Mouse (Mus musculus): Measurements from ENCODE around the gene Add2.
"Not testable (repeated sequence)": the region's sequence is repeated elsewhere in the genome, so short reads cannot be mapped to it uniquely, and the experiment has no call there.

Add2 gene

DNA sequence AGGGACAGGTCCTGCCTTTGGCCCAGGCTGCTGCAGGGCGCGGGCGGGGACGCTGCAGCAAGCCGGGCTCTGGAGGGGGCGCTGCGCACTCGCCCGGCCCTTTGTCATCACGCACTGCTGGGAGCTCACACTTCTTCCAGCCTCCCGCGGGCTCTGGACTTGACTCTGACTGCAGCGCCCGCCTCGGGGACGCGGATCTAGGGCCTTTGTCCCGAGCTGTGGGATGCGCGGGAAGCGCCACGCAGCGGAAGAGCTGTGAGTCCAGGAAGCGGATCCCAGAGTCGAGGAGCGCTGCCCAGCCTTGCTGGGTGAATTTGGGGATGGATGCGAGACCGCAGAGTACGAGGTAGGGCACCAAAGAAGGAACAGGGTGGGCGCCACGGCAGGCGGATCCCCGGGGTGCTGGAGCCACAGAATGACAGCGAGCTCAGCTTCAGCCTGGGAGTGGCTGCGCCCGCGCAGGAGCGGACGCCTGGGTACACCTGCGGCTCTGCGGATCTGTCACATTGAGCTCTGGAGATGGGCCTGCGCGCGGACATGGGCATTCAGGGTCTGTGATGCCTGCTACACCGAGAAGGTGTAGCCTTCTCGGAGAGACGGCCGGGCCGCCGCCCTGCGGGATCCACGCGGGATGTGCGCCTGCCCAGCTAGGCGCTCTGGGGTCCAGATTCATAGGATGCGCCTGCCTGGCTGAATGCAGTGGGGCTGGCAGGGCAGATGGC lies at the start of gene Add2:
Gene Add2 (plus strand): TSS at position 81 of the 722 bp plus-strand sequence.
- in situ Hi-C loops (cut with MboI, MseI) = loop anchor here (5.0 kb wide), 1 partner anchor 54 kb away; no protein-coding TSS in a partner anchor

DNA sequence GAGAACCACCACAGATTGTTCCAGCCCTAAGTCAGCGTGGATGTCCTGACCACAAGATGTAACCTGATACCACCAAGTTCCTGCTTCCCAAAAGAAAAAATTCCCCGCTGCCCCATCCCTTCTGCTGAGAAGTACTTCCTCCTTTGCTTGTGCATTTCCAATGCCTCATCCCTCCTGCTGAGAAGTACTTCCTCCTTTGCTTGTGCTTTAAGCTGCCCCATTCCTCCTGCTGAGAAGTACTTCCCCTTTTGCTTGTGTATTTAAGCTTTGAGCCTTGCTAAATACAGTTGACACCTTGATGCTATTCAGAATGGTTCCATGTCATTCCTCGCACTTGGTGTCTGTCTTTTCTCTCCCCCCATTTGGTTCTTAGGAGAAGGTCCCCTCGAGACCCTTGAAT lies 49.7 kb upstream of the Add2 start:
- in situ Hi-C loops (cut with MboI, MseI) = not testable (repeated sequence)

DNA sequence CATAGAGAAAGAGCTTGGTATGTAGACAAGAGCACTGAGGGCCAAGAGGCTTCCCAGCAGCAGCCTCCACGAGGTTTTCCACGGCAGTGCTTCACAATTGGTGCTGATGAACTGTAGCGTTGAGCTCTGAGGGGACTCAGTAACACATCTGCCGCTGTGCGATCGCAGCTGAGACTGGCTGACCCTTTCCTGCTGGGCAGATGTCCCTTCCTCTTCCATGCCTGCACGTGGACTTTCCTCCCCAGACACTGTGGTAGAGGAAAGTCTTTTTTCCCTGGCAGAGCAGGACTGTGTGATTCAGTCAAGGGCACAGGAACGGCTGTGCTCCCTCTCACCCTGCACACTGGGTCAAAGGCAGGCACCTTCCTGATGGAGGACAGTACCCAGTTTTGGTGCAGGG lies 44.1 kb upstream of the Add2 start:
- in situ Hi-C loops (cut with MboI, MseI) = no loop called here

DNA sequence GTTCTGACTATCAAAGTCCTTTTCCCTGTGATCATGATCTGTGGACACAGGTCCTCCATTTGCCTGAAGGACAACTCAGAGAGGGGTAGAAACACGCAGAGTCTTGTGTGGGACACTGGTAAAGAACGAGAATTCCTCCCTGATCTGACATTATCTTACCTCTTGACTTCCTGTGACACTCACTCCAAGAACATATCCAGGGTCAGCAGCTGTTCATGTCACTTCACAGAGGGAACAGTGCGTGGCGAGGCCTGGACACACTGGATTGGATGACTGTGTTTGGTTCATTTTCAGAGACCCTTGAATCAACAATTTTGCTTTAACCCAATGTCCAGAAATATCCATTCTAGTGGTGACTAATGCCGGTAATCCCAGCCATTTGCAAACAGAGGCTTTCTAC lies 38.9 kb upstream of the Add2 start:
- in situ Hi-C loops (cut with MboI, MseI) = not testable (repeated sequence)

DNA sequence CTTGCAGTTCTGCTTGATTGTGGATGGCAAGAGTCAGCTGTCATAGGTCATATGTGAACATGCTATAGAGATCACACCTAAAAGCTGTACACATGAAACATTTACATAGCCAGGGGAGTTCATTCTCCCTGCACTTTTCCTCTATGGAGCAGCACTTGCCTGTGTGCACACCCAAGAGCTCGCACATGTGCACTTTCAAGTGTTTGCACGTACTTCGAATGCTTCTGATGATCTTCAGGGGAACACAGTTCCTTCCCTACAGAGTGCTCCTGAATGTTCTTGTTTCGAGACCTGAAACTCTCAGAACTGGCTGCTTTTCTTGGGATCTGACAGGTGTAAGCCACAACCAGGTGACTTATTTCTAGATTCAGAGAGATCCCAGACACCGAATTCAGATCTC lies 37.7 kb upstream of the Add2 start:
- in situ Hi-C loops (cut with MboI, MseI) = not testable (repeated sequence)

DNA sequence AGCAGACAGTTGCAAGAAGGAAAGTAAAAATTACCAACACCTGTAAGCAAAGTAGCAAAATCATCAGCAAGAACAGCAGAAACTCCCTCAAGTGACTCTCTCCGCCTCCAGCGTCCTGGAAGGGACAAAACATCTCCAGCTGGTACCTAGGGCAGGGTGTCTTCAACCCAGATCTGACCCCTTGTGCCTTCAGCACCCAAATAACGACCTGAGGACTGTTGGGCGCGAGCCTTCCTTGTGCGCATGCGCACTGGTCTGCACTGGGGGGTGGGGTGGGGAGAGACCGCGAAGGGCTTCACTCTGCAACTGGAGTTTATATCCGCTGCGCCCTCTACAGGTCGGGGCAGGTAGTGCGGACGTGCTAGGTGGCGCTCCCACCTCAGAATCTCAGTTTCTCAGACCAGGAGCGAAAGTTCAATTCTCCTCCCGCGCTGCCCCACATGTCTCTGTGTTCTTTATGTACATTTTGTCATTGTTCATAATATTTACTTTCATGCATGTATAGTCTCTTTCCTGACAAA lies 25.0 kb upstream of the Add2 start:
- in situ Hi-C loops (cut with MboI, MseI) = no loop called here

DNA sequence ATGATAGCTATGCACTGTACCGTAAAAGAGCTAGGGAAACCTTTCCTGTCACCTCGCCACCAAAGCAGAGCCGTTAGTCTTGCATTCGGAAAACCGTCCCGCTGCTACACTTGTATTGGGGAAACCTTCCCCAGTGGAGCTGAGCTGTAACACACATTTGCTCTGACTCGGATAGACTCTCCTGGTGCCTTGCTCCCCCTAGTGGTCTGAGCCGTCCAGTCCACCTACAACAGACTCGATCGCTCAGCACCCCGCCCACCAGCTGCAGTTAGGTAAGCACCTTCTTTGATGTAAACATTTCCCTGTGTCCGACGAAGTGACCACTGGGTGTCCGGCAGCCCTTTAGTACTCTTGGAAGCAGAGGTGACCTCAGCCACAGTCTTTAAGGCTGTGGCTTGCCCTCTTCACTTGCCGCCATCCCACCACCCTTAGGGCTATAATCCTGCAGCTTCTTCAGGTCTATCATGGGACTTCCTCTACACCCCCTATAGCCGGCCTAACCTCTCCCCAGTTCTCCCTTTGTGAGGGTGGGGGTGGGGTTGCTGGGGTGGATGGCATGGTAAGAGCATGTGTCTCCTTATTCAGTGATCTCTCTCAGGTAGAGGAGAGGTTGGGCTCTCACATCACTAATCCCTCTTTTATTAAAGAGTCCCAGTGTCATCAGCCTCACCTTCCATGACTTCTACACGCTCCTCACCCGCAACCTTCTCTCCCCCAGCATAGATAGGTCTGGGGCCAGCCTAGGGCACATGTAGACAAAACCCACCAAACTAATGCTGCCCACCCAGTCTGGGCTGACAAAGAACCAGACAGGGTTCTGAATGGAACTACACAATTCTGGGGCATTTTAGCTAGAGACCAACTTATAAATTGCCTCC lies 24.0 kb upstream of the Add2 start:
- in situ Hi-C loops (cut with MboI, MseI) = no loop called here

DNA sequence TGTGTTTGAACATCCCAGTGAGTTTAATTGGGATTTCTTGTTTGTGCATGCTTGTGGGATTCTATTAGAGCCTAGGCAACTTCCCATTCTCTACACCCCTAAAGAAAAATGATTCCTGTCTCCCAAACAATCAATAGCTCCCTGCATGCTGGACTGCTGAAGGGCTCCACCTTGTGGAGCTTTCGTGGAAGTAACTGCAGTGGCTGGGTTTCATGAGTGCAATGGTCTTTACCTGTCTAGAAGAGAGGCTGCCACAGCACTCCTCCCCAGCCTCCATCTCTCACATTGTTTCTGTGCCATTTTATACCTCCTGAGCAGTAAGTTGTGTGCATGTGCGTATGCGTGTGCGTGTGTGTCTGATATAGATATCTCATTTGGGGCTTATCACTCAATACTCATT lies 18.5 kb upstream of the Add2 start:
- in situ Hi-C loops (cut with MboI, MseI) = loop anchor here (10.0 kb wide), 1 partner anchor 345 kb away; no protein-coding TSS in a partner anchor

DNA sequence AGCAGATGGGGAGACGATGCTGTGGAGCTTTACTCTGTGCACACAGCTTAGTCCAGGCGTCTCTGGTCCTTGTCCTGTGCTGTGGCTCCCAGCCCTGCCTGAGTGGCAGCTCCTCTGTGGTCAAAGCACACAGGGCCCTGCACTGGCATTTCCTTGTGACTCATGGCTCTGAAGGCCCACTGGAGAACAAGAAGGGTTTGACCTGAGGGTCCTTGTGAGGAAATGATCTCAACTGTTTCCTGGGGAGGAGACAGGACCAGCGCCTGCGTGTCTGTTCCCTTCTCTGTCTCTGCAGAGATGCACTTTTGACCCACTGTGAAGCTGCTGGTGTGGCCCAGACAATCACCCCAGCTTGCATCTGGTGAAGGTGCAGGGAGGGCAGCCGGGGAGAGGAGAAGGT lies 13.7 kb upstream of the Add2 start:
- in situ Hi-C loops (cut with MboI, MseI) = loop anchor here (10.0 kb wide), 1 partner anchor 340 kb away; no protein-coding TSS in a partner anchor

DNA sequence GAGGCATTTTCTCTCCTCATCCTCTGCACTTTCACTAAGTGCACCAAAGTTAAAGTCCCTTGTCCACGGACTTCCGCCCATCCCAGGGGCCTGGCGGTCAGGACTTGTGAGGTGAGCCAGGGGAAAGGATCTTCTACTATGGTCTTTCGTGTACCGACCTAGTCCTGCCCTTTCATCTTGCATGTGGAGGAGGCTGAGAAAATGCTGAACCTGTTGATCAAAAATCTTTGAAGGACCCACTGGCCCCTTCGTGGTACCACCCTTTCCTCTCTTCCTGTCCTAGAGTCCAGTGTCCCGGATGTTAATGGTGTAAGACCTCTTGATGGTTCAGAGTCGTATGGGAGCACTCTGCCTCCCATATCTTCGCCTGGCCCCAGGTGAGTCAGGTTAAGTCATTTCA lies 12.6 kb upstream of the Add2 start, which contains the start of gene Figla:
Gene Figla (plus strand): TSS at position 301 of the 400 bp plus-strand sequence.
- in situ Hi-C loops (cut with MboI, MseI) = loop anchor here (10.0 kb wide), 1 partner anchor 339 kb away; no protein-coding TSS in a partner anchor

DNA sequence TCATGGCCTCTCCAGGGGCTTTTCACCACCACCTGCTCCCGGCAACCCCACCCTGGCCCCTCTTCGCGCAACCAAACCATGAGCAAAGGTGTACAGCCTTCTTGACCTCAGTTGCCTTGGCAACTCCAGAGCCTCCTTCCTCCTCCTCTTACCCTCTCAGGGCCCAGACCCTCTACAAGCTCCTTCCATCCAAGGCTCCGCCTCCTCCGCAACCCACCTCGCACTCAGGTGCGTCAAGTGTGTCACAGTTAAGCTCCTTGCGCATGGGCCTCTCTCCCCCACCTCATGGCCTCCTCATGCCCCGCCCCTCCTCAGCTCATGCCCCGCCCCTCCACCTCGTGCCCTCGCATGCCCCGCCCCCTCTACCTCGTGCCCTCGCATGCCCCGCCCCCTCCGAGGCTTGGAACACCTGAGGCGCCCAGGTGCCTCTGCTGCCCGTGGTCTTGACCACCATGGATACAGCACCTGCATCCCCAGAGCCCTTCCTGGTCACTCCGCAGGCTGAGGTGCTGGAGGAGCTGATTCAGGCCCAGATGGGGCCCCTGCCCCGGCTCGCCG lies 11.6 kb upstream of the Add2 start:
- in situ Hi-C loops (cut with MboI, MseI) = loop anchor here (10.0 kb wide), 1 partner anchor 338 kb away; no protein-coding TSS in a partner anchor

DNA sequence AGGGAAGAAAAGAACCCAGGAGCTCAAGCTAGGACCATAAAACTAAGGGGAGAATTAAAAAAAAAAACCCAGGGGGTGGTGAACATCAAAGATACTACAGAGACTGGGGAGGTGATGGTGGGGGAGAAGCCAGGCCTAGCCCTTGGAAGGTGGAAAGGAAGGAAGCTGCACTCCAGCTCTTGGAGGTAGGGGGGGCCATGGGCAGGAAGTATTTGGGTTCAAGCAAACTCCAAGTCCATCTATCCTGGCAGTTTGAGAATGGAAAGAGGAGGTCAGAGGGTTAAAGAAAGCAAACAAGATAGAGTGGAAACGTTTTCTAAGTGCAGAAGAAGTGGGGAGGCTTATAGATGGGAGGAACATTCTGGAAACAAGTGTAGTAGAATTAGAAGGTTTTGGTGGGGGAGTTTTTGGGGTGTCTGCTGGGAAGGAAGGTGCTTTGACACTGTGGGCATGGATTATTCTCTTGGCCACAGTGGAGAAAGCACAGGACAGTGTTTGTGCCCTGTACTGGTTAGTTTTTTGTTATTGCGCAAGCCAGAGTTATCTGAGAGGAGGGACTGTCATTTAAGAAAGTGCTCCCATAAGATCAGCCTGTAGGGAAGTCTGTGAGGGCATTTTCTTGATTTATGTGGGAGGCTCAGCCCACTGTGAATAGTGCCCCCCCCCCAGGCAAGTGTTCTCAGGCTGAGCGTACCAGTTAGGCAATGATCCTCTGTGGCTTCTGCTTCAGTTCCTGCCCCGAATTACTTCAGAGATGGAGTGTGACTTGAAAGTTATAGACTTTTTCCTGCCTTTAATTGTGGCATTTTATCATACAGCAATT lies 8.9 kb upstream of the Add2 start:
- in situ Hi-C loops (cut with MboI, MseI) = loop anchor here (10.0 kb wide), 1 partner anchor 335 kb away; no protein-coding TSS in a partner anchor

DNA sequence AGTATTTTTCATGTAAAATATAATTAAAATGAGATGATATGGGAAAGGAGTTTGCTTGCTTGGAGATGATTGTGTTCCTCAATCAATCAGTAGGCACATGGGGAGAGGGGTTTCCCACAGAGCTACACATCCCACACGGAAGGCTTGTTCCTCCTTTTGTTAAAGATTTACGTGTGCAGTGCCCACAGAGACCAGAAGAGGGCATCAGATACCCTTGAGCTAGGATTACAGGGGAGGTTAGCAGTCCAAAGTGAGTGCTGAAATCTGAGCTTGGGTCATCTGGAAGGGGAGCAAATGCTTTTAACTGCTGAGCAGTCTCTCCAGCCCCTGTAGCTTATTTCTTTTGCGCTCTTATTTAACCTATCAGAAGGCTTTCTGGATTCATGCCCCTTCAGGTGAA lies 7.5 kb upstream of the Add2 start:
- in situ Hi-C loops (cut with MboI, MseI) = no loop called here

DNA sequence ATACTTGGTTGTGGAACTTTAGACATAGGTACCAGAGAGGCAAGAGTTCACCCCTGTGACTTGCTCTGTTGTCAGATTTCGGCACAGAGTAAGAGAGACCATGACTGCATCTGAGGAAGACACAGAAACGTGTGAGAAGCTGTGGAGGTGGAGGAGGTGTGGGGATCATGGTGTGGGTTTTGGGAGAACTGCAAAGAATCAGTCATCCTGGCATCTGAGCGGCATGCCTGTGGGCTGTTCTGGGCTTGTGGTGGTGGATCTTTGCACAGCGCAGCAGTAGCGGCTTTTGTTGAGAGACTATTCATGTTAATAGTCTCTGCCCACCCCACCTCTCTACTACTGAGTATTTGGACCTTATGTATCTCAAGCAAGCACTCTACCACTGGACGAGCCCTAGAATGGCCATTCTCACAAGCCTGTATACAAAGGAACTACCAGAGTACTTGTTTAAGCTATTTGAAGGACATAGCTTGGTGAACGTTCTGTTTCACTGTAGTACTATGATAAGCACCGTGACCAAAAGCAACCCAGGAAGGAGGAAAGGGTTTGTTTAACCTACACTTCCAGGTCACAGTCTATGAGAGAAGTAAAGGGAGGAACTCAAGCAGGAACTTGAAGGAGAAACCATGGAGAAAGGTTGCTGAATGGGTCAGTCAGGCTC lies 1.7 kb upstream of the Add2 start:
- in situ Hi-C loops (cut with MboI, MseI) = loop anchor here (5.0 kb wide), 1 partner anchor 56 kb away; no protein-coding TSS in a partner anchor

DNA sequence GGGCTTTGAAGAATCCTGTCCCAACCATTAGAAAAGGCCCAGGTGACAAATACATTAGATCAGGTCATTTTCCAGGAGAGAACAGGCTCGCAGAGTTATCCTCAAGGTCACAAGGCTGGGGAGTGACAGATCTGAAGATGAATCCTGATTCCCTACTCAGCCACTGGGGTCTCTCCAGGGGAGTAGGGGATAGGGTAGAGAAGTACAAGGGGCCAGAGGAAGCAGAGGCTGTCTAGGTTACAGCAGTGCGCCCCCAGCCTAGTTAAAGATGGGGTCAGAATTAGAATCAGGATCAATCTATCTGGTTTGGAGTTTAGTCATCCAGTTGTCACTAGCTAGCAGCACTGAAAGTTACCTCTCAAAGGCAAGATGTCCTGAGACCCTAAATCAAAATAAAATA lies 331 bp upstream of the Add2 start:
- in situ Hi-C loops (cut with MboI, MseI) = loop anchor here (5.0 kb wide), 1 partner anchor 54 kb away; no protein-coding TSS in a partner anchor

DNA sequence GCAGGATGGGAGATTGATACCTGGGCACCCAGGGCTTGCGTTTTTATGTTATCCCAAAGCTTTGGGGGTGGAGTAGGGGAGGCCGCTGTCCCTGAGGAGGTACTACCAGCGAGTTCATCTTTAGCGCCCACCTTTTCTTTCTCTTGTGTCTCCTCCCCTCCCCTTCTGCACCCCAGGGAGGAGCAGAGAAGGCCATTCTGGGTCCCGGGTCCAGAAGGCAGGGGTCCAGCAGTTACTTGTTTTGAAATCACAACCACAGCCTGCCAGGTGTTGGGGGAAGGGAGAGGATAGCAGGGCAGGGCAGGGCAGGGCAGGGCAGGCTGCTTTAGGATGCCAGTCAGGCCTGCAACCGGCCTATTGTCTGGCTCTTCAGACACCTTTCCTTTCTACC lies 837 bp downstream of the Add2 start:
- in situ Hi-C loops (cut with MboI, MseI) = loop anchor here (5.0 kb wide), 1 partner anchor 53 kb away; no protein-coding TSS in a partner anchor

DNA sequence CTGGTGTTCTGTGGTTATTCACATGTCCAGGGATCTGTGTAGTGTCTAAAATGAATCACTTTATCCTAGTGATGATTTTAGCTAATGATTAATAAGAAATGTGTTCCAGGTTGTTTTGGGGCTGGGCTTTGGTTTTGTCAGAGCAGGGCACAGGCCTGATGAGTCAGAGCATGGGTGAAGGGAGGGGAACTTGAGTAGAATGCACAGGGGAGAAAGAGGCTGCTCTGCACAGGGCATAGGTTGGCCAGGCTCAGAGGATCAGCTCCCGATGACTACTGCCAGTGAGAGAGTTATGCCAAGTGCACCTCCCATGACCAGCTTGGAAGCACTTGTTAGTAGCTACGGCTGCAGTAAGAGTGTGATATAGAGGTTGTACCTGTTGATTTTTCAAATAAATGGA lies 3.0 kb downstream of the Add2 start:
- in situ Hi-C loops (cut with MboI, MseI) = no loop called here

DNA sequence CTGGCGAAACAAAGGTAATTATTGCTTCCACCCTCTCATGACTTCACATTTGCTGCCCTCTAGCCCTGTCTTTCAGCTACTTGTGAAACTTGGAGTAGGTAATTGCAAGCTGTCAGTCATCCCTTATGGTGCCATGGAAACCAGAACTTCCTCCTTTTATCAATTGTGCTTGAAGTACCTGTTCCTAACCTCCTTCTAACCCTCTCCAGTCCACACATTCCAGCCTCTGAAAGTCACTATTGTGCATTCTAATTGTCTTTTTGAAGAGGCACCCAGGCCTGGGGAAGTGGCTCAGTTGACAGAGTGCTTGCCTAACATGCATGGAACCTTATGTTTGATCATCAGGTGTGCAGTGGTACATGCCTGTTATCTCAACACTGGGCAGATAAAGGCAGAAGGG lies 5.2 kb downstream of the Add2 start:
- in situ Hi-C loops (cut with MboI, MseI) = no loop called here

DNA sequence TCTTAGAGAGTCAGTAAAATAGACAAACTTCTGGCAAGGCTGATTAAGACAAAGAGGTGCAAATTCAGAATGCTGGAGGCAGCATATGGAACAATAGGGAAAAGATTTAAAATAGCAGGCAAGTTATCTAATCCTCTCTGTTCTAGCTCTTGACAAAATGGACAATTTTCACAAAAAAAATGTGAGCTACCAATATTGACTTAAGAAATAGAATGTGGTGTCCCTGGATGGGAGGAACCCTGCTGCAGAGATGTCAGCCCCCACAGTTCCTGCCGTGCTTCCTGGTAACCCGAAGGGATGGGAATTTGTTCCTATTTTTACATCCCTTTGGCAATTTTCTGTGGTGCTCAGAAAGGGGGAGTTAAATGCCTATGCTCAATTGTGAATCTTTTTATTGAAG lies 10.4 kb downstream of the Add2 start:
- in situ Hi-C loops (cut with MboI, MseI) = no loop called here

DNA sequence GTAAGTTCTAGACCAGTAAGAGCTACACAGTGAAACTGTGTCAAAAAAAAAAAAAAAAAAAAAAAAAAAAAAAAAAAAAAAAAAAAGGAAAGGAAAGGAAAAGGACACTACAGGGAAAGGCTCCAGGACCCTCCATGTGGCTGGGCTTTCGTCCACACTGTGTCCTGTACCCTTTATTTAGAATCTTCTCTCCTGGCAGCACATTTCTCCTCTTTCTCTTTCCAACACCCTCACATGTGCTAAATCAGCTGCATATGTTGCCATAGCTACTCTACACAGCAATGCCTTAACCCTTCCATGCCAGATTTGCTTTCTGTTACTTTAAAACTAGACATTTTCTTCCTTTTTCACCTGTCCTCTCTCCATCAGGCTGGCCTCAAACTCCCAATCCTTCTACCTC lies 11.7 kb downstream of the Add2 start:
- in situ Hi-C loops (cut with MboI, MseI) = no loop called here
